Mouse (Mus musculus) ES-Bruce4 (cell line): ENCODE data around the gene Cwc22.

Experiments
- CTCF ChIP-seq: IDR thresholded peaks from one replicate; pipeline ENCODE4 v1.8.1; 2011; ENCODE audit warnings: low read depth, low read length
- EP300 ChIP-seq: IDR thresholded peaks from 2 replicates; pipeline ENCODE4 v1.6.1; 2011; ENCODE audit warnings: low read depth, low read length; ENCODE audit not compliant: insufficient read depth
- POLR2A ChIP-seq: IDR thresholded peaks from one replicate; pipeline ENCODE4 v1.8.1; 2011; ENCODE audit warnings: low read length; ENCODE audit not compliant: insufficient read depth

- TF ChIP-seq POLR2A (no peak), CTCF (no peak), EP300 (no peak)
These were observed 56.2 kb downstream of the Cwc22 start for GRCm38 (mm10) chr2:77889949-77890348.
